Mouse (Mus musculus): ENCODE data around the gene Tipin.
"Not testable (repeated sequence)": the region's sequence is repeated elsewhere in the genome, so short reads cannot be mapped to it uniquely, and the experiment has no call there.

Gene Tipin

GRCm38 (mm10) chr9:64268836-64269235 lies 12.5 kb upstream of the Tipin start:
- DNase-seq (ENCODE audit: low read depth in 1 of 2, low spot score in 2 of 2) = not testable (repeated sequence)

GRCm38 (mm10) chr9:64271249-64271648 lies 10.1 kb upstream of the Tipin start:
- DNase-seq (ENCODE audit: low read depth in 1 of 2, low spot score in 2 of 2) = no peak

GRCm38 (mm10) chr9:64272611-64273010 lies 8.8 kb upstream of the Tipin start:
- no peak for DNase-seq (ENCODE audit: low read depth in 1 of 2, low spot score in 2 of 2)

GRCm38 (mm10) chr9:64273757-64274156 lies 7.6 kb upstream of the Tipin start:
- DNase-seq (ENCODE audit: low read depth in 1 of 2, low spot score in 2 of 2) = no peak

GRCm38 (mm10) chr9:64274291-64274690 lies 7.1 kb upstream of the Tipin start:
- no peak for DNase-seq (ENCODE audit: low read depth in 1 of 2, low spot score in 2 of 2)

DNA sequence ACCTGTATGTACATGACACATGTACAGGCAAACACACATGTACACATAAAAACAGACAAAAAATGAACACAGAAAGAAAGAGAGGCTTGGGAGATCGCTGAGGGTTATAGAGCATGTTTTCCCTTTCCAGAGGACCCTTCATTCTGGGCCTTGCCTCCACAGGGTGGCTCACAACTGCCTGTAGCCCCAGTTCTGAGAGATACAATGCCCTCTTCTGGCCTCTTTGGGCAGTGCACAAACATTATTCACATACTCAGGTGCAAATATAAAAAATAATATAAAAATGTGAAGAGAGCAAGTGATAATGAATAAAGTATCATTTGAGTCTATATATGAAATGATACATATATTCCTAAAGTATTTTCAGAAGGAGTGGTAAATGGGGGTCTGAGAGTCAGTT lies 6.5 kb upstream of the Tipin start:
- DNase-seq (ENCODE audit: low read depth in 1 of 2, low spot score in 2 of 2) = no peak

- peak; percentile 40 to 52 for DNase-seq (ENCODE audit: low read depth in 1 of 2, low spot score in 2 of 2)
Measured at GRCm38 (mm10) chr9:64277706-64278105, 3.7 kb upstream of the Tipin start.

DNA sequence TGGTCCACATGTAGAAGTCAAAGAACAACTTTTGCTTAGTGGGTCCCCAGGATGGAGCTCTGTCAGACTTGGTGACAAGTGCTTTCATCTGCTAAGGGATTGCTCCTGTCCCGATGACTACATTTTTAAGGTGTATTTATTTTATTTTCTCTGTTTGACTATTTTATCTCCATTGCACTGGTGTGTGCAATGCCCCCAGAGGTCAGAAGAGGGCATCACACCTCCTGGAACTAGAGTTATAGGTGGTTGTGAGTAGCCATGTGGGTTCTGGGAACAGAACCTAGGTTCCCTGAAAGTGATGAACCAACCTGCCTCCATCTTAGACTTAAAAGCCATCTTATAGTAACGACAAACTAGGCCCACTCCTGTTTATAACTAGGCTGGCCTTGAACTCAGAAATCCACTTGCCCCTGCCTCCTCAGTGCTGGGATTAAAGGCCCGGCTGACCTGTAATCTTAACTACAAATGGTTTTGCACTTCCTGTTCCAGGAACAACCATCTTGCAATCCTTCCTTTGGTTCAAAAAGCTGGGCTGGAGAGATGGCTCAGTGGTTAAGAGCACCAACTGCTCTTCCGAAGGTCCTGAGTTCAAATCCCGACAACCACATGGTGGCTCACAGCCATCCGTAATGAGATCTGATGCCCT lies 2.6 kb upstream of the Tipin start:
- DNase-seq (ENCODE audit: low read depth in 1 of 2, low spot score in 2 of 2) = no peak

- no peak for DNase-seq (ENCODE audit: low read depth in 1 of 2, low spot score in 2 of 2)
Measured at GRCm38 (mm10) chr9:64281781-64282178, 399 bp downstream of the Tipin start.

DNA sequence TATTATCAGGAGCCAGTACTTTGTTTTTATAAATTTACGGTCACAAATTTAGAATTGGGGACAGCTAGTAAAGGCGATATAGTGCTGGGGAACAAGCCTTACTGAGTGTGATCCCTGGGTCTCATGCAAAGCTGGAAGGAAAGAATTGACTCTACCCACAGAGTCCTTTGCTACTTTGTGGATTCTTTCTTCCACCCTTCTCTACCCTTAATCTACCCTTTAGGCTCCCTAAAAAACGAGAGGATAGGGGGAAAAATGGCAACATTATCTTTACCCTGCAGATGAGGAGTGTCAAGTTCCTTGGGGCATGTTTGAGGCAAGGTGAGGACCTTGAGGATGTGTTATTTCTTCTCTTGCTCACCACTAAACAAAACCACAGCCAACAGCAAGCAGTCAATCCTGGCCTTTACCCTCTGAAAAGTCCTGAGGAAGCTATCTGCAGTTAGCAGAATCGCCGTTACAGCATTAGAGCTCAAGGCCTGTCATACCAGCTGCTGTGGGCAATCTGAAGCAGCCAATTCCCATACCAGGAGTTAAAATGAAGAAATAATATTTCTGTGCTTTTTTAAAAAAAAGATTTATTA lies 1.1 kb downstream of the Tipin start:
- DNase-seq (ENCODE audit: low read depth in 1 of 2, low spot score in 2 of 2) = no peak

DNA sequence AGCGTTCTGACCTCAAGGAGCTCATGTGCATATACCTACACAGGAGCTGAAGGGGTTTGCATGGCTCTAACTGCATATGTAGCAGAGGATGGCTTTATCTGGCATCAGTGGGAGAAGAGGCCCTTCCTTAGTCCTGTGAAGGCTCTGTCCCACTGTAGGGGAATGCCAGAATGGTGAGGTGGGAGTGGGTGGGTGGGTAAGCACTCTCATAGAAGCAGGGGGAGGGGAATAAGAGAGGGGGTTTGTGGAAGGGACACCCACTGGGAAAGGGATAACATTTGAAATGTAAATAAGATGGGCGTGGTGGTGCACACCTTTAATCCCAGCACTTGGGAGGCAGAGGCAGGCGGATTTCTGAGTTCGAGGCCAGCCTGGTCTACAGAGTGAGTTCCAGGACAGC lies 21.7 kb downstream of the Tipin start:
- DNase-seq (ENCODE audit: low read depth in 1 of 2, low spot score in 2 of 2) = not testable (repeated sequence)

DNA sequence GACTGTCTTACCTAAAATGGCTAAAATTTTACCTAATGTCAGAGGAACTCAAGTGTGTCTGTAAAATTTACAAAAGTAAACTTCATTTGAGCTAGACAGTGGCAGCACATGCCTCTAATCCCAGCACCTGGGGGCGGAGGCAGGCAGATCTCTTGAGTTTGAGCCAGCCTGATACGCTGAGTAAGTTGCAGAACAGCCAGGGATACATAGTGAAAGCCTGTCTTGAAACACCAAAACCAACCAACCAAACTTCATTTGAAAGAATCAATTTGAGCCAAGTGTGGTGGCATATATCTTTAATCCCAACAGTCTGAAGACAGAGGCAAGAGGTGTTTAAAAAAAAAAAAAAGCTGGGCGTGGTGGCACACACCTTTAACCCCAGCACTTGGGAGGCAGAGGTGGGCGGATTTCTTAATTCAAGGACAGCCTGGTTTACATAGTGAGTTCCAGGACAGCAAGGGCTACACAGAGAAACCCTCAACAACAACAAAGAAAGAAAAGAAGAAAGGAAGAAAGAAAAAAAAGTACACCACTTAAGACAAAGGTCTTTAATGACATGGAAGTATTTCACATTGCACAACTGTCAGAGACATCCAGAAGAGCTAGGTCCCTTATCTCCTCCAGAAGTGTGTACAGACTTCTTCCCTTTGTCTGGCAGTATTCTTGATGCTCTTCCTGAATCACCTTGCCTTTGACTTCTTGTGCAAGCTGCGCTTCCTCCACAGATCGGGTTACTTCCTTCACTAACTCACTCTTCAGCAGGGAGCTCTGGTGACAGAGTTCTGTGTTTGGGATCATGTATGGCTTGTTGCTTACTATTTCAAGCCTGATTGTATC lies 25.3 kb downstream of the Tipin start:
- DNase-seq (ENCODE audit: low read depth in 1 of 2, low spot score in 2 of 2) = no peak

DNA sequence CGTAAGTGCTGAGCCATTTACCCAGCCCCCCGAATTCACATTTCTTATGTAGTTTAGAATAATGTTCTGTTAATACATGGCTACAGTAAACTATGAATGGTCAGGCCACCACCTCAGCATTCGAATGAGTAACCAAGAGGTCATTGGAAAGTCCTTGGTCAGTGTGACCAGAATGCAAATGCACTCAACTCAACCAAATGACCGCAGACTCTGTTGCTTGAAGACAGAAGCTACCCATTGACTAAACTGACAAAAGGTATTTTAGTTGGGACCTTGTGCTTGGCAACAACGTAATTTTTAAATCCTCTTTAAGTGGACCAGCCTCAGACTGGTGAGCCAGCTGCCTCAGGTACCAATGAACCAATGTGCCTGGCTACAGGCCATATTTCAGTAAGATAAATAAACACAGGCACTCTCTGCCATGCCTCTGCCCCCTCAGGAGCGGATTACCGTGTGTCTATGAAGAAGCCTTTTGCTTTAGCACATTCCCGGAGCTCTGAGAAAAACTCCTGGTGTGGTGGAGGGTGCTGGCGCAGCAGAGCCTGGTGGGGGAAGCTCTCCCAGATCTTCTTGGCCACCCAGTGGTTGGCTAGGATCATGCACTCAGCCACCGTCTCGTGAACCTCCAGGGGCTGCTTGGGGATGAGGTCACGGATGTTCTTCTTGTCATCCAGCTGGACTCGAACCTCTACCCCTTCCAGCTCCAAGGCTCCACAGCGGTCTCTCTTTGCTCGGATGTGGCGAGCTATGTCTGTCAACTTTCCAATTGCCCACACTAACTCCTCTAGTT lies 29.8 kb downstream of the Tipin start:
- DNase-seq (ENCODE audit: low read depth in 1 of 2, low spot score in 2 of 2) = no peak

DNA sequence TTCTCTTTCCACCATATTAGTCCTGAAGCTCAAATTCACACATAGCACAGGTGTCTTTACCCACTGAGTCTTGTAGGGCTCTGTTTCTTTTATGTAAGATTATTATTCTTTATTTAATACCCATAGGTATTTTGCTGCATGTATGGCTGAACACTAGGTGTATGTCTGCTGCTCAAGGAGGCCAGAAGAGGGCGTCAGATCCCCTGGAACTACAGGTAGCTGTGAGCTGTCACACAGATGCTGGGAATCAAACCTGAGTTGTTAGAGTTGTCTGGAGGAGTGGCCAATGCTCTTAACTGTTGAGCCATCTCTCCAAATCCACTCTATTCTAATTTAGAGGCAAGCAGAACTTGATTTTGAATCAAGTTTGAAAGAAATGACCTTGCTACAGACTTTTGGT lies 30.7 kb downstream of the Tipin start:
- DNase-seq (ENCODE audit: low read depth in 1 of 2, low spot score in 2 of 2) = no peak

GRCm38 (mm10) chr9:64314696-64315095 lies 33.3 kb downstream of the Tipin start:
- no peak for DNase-seq (ENCODE audit: low read depth in 1 of 2, low spot score in 2 of 2)

DNA sequence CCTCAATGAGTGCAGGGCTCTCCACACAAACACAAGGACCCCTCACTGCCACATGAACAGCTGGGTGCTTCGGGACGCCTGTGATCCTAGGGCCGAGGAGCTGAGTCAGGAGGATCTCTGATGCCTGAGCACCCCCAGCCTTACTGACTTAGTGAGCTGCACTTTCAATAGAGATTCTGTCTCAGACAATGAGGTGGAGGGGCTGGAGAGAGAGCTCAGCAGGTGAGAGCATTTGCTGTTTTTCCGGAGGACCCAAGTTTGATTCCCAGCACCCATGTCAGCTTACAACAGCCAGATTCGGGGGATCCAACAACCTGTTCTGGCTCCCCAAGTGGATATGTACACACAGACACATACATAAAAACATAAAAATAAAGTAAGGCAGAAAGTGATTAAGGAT lies 35.6 kb downstream of the Tipin start:
- DNase-seq (ENCODE audit: low read depth in 1 of 2, low spot score in 2 of 2) = no peak

- DNase-seq (ENCODE audit: low read depth in 1 of 2, low spot score in 2 of 2) = no peak
Measured at GRCm38 (mm10) chr9:64323976-64324375, 42.6 kb downstream of the Tipin start.

GRCm38 (mm10) chr9:64335825-64336224 lies 54.4 kb downstream of the Tipin start:
- no peak for DNase-seq (ENCODE audit: low read depth in 1 of 2, low spot score in 2 of 2)

DNA sequence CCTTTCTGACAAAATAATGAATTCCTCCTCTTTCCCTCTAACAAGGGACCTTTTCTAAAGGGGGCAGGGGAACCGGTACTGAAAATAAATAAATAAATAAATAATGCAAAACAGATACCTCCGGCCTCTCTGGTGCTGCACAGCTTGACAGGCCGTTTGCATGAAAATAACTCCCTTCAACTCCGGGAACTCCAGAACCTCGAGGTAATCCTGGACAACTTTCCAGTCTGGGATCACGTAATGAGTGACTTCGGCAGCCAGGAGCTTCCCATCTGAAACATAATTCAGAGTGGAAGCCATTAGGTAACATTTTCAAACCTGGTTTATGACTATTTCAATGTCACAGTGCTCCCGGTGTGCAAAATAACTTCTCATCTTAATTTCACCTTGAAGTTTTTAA lies 58.0 kb downstream of the Tipin start:
- DNase-seq (ENCODE audit: low read depth in 1 of 2, low spot score in 2 of 2) = no peak

GRCm38 (mm10) chr9:64340351-64341253 lies 59.2 kb downstream of the Tipin start:
- peak; percentile 29 to 44 for DNase-seq (ENCODE audit: low read depth in 1 of 2, low spot score in 2 of 2)

GRCm38 (mm10) chr9:64341254-64341566 lies 59.8 kb downstream of the Tipin start, which contains the start of gene Dis3l:
TSS of gene Dis3l (minus strand) at chr9:64341288.
- no peak for DNase-seq (ENCODE audit: low read depth in 1 of 2, low spot score in 2 of 2)

Measured in monocyte, adult 2 months (primary cell).